Mouse (Mus musculus) embryonic facial prominence, embryonic 13.5 days (tissue): ENCODE data around the gene Col4a1. TPM values are rescaled to one million over a fixed set of nuclear protein-coding genes. Genes with fewer than 3 reads are reported as not detected.
A peak's percentile ranks its signal among the peaks of the same experiment; 100 is the strongest.

Source experiments
- ATAC-seq: fragments of 200-750 bp; cut with Nextera tagmentation; 2 replicates; pipeline ENCODE4 v1.8.0; 2017; ENCODE audit warnings: low read depth; ENCODE audit not compliant: insufficient number of reproducible peaks, insufficient read depth, low FRiP score, low TSS enrichment
- H3K27ac ChIP-seq: fragments of 300-500 bp; sonication (generic); 2 replicates; pipeline ENCODE4 v1.5.1; 2015; ENCODE audit warnings: moderate library complexity, mild to moderate bottlenecking, inconsistent platforms
- H3K27me3 ChIP-seq: fragments of 300-500 bp; sonication (generic); 2 replicates; pipeline ENCODE4 v1.6.1; 2015; ENCODE audit warnings: mild to moderate bottlenecking, inconsistent platforms
- H3K36me3 ChIP-seq: fragments of 300-500 bp; sonication (generic); 2 replicates; pipeline ENCODE4 v1.6.1; 2015; ENCODE audit warnings: mild to moderate bottlenecking, inconsistent platforms
- H3K4me1 ChIP-seq: fragments of 300-500 bp; sonication (generic); 2 replicates; pipeline ENCODE4 v1.6.1; 2015; ENCODE audit warnings: inconsistent platforms
- H3K4me2 ChIP-seq: fragments of 300-500 bp; sonication (generic); 2 replicates; pipeline ENCODE4 v1.6.1; 2015; ENCODE audit warnings: moderate library complexity, mild to moderate bottlenecking, inconsistent platforms
- H3K4me3 ChIP-seq: fragments of 300-500 bp; sonication (generic); 2 replicates; pipeline ENCODE4 v1.5.1; 2015; ENCODE audit warnings: mild to moderate bottlenecking, inconsistent platforms
- H3K9ac ChIP-seq: fragments of 300-500 bp; sonication (generic); 2 replicates; pipeline ENCODE4 v1.6.1; 2015; ENCODE audit warnings: mild to moderate bottlenecking, inconsistent platforms
- H3K9me3 ChIP-seq: fragments of 300-500 bp; sonication (generic); 2 replicates; pipeline ENCODE4 v1.6.1; 2016; ENCODE audit warnings: inconsistent platforms
- WGBS: fragments of 180-500 bp; shearing (Covaris S2); methylation state at CpG from one replicate; pipeline ENCODE4 v1.1.7; 2015; ENCODE audit warnings: mixed read lengths; 5-methylcytosine and 5-hydroxymethylcytosine counted together
- polyA plus RNA-seq: library from polyadenylated mRNA; unstranded; fragments of >200 nt; fragmentation: Nextera tagmentation; extraction: Ambion mirVana; gene quantifications from 2 replicates; pipeline ENCODE4 v1.2.1, GENCODE M21; 2015

The Col4a1 gene
- polyA plus RNA-seq, 1 experiment from 2014 or later, result 121 TPM

GRCm38 (mm10) chr8:11279296-11279826 lies 33.3 kb downstream of the Col4a1 start:
- H3K4me3 ChIP-seq, result no peak overlapping the region
- ATAC-seq, result no peak
- peak overlapping the region; percentile 26; the same call in 1 of the 2 replicates for H3K4me2 ChIP-seq
- H3K27me3 ChIP-seq, result no peaks in the 10 kb centered on the region
- H3K9me3 ChIP-seq, result no peaks in the 10 kb centered on the region
- H3K4me1 ChIP-seq, result peaks cover 68% of the 10 kb centered on the region
- H3K9ac ChIP-seq, result no peak overlapping the region
- H3K36me3 ChIP-seq, result peaks cover 5% of the 10 kb centered on the region; the same call in 1 of the 2 replicates
- WGBS, result 41% methylated on average over 20 of the region's 20 CpGs
- no peak overlapping the region for H3K27ac ChIP-seq

DNA sequence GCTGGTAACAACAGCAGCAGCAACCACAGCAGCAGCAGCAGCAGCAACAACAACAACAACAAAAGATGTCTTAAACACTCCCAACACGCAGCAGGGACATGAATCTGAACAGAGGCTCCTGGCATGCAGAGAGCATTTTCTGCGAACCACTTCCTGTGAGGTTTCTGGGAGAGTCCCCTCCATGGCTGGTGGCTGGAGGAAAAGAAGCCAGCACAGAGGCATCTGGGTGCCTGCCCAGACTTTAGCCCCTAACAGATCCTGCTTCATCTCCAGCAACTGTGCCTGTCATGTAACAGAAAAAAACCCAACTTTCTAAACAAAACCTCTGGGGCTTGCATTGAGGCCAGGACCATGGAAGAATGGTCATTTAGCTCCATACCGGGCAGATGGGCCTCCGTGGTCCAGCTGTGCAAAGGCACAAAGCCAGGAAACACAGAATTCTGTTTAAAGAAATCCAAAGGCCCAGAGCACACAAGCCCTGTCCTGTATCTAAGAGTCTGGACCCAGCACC lies 34.5 kb downstream of the Col4a1 start:
- Histone ChIP-seq H3K9ac (no peak overlapping the region), H3K27me3 (no peaks in the 10 kb centered on the region), H3K9me3 (no peaks in the 10 kb centered on the region), H3K4me2 (no peak overlapping the region), H3K36me3 (peaks cover 5% of the 10 kb centered on the region; the same call in 1 of the 2 replicates), H3K27ac (peak overlapping the region; percentile 68), H3K4me1 (peaks cover 62% of the 10 kb centered on the region), H3K4me3 (no peak overlapping the region)
- 60% methylated on average over 4 of the region's 4 CpGs for WGBS
- ATAC-seq, result no peak

DNA sequence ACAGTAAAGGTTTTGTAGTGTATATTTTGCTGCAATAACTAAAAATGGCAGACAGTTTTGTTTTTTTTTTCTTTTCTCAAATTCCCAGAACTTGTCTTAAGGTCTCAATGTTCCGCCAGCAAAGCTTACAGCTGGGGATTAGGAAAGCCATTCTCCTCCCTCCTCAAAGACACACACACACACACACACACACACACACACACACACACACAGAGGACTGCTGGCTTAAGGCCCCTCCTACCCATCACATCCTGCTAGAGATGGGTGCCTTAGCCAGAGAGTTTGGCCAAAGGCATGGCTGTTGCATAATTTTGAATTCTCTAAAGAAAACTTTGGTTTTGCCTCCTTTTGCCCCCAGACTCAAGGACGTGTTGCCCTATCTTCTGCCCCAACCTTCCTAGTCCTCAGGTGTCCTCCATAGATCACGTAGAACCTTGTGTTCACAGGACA lies 35.0 kb downstream of the Col4a1 start:
- no peak for ATAC-seq
- Histone ChIP-seq H3K27ac (peak overlapping the region; percentile 68; the same call in 1 of the 2 replicates), H3K27me3 (no peaks in the 10 kb centered on the region), H3K9ac (no peak overlapping the region), H3K9me3 (no peaks in the 10 kb centered on the region), H3K4me3 (no peak overlapping the region), H3K4me2 (no peak overlapping the region), H3K4me1 (peaks cover 61% of the 10 kb centered on the region), H3K36me3 (peaks cover 5% of the 10 kb centered on the region; the same call in 1 of the 2 replicates)
- WGBS, result 74% methylated on average over 3 of the region's 3 CpGs

DNA sequence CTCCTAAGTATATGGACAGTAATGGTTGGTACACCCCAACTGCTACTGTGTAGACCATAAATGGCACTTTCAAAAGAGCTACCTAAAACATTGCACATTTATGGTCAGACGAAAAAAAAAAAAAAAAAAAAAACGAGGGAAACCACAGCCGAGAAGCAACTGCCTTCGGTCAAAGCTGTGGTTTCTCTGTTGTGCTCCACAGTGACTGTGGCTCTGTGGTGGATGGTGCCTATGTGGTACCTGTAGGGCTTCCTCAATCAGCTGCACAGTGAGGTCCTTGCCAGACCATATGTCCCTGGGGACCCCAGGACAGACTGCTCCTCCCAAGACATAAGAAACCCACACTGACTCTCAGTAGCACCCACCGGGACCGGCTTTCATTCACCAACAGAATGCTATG lies 36.3 kb downstream of the Col4a1 start:
- no peak overlapping the region for H3K4me3 ChIP-seq
- peaks cover 58% of the 10 kb centered on the region for H3K4me1 ChIP-seq
- no peaks in the 10 kb centered on the region for H3K36me3 ChIP-seq
- H3K27me3 ChIP-seq, result no peaks in the 10 kb centered on the region
- WGBS, result 61% methylated on average over 6 of the region's 6 CpGs
- H3K9me3 ChIP-seq, result no peaks in the 10 kb centered on the region
- H3K9ac ChIP-seq, result no peak overlapping the region
- no peak overlapping the region for H3K27ac ChIP-seq
- ATAC-seq, result no peak
- no peak overlapping the region for H3K4me2 ChIP-seq

DNA sequence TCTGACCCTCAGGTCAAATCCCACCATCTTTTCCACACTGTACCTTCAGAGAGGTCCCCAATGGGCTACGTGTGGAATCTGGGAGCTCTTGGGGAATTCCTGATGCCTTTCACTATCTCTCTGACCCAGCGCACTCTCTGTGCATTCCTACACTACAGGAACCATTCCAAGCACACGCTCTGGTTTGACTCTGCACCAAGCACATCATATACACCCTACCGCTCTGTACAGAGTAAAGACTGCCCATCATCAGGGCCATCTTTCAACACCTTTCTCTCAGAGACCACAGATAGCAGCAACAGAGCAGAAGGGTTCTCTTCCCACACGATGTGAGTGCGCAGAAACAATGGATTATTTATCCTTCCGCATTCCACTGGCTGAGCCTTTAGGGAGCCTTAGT lies 38.2 kb downstream of the Col4a1 start:
- H3K9ac ChIP-seq, result no peak overlapping the region
- no peaks in the 10 kb centered on the region for H3K9me3 ChIP-seq
- H3K27me3 ChIP-seq, result no peaks in the 10 kb centered on the region
- WGBS, result 85% methylated on average over 7 of the region's 7 CpGs
- H3K4me3 ChIP-seq, result no peak overlapping the region
- no peak for ATAC-seq
- H3K27ac ChIP-seq, result no peak overlapping the region
- H3K4me2 ChIP-seq, result no peak overlapping the region
- peaks cover 64% of the 10 kb centered on the region for H3K4me1 ChIP-seq
- no peaks in the 10 kb centered on the region for H3K36me3 ChIP-seq

DNA sequence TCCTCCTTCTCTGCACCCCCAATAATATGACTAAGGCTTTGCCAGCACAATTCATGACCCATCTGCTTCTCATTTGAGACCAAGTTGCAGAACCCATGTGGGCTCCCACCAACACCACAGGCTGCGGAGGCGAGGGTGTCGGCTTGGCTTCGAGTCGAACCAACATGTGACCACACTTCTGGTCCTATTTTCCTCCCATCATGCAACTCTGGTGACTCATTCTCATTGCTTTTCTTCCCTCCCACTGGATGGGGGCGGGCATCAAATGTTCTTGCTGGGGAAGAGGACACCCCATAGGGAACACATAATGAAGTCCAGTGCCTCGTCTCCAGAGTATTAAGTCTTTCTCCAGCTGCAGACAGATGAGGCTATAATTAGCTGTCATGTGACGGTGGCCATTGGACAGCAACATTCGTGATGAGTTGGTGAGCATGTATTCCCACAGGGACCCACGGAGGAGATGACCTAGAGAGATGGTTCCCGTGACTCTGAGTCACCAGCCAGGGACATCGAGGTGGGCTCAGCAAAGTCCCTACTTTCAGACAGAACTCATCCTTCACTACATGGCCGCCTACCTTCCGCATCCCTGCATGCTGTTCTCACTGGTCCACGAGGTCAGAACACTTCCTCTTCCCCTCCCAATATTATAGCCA lies 39.0 kb downstream of the Col4a1 start:
- Histone ChIP-seq H3K4me1 (peaks cover 64% of the 10 kb centered on the region), H3K27ac (no peak overlapping the region), H3K36me3 (no peaks in the 10 kb centered on the region), H3K4me3 (no peak overlapping the region), H3K9me3 (no peaks in the 10 kb centered on the region), H3K27me3 (no peaks in the 10 kb centered on the region), H3K4me2 (no peak overlapping the region), H3K9ac (no peak overlapping the region)
- 78% methylated on average over 15 of the region's 15 CpGs for WGBS
- ATAC-seq, result no peak

DNA sequence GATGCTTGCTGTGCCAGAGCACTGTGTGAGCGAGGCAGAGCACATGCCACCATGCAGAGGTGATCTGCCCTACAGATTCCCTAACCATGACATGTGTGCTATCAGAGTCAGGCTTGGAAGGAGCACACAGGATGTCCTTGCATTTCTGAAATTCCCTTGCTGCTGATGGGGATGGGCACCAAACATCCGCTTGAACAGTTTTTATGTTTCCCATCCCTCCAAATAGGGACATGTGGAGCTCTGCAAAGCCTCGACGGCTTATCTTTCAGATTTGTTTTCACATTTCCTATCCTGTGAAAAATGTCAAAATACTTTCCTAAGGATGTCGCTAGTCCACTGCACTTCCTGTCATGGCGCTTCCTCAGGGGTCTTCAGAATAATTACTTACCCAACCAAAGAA lies 40.4 kb downstream of the Col4a1 start:
- ATAC-seq, result no peak
- Histone ChIP-seq H3K9ac (no peak overlapping the region), H3K27ac (no peak overlapping the region), H3K9me3 (no peaks in the 10 kb centered on the region), H3K36me3 (no peaks in the 10 kb centered on the region), H3K4me3 (no peak overlapping the region), H3K4me2 (no peak overlapping the region), H3K27me3 (no peaks in the 10 kb centered on the region), H3K4me1 (peaks cover 55% of the 10 kb centered on the region)
- 85% methylated on average over 6 of the region's 6 CpGs for WGBS

GRCm38 (mm10) chr8:11270826-11271225 lies 41.8 kb downstream of the Col4a1 start:
- H3K27me3 ChIP-seq, result no peaks in the 10 kb centered on the region
- 58% methylated on average over 6 of the region's 6 CpGs for WGBS
- no peak overlapping the region for H3K27ac ChIP-seq
- H3K36me3 ChIP-seq, result 0 out of 2 replicates have a peak, but pooled peaks cover 7% of the 10 kb centered on the region
- H3K9me3 ChIP-seq, result no peaks in the 10 kb centered on the region
- H3K9ac ChIP-seq, result no peak overlapping the region
- H3K4me1 ChIP-seq, result peaks cover 46% of the 10 kb centered on the region
- H3K4me2 ChIP-seq, result no peak overlapping the region
- H3K4me3 ChIP-seq, result no peak overlapping the region
- no peak for ATAC-seq

- H3K27ac ChIP-seq, result no peak overlapping the region
- H3K4me3 ChIP-seq, result no peak overlapping the region
- H3K4me1 ChIP-seq, result peaks cover 50% of the 10 kb centered on the region
- H3K36me3 ChIP-seq, result 0 out of 2 replicates have a peak, but pooled peaks cover 12% of the 10 kb centered on the region
- H3K27me3 ChIP-seq, result no peaks in the 10 kb centered on the region
- H3K9ac ChIP-seq, result no peak overlapping the region
- no peaks in the 10 kb centered on the region for H3K9me3 ChIP-seq
- no peak for ATAC-seq
- no peak overlapping the region for H3K4me2 ChIP-seq
- WGBS, result 47% methylated on average over 6 of the region's 6 CpGs
Measured at GRCm38 (mm10) chr8:11268753-11269152, 43.9 kb downstream of the Col4a1 start.

DNA sequence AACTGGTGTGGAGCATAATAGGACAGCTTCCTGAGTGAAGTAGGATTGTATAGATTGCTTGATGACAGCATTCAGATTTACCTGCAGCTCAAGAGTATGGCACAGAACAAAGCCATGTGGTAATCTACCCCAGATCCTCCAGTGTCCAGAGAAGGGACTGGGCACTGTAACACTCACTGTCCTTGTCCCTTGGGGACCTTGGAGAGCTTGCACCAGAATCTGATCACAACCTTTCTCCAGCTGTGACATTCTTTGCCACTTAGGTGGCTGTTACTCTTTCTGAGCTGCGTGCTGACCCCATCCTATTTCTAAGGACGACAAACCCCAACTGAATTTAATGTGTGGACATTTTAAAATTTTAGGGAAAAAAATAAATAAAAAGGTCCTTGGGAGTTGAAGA lies 46.2 kb downstream of the Col4a1 start:
- no peak for ATAC-seq
- H3K27me3 ChIP-seq, result no peaks in the 10 kb centered on the region
- 92% methylated on average over 2 of the region's 2 CpGs for WGBS

DNA sequence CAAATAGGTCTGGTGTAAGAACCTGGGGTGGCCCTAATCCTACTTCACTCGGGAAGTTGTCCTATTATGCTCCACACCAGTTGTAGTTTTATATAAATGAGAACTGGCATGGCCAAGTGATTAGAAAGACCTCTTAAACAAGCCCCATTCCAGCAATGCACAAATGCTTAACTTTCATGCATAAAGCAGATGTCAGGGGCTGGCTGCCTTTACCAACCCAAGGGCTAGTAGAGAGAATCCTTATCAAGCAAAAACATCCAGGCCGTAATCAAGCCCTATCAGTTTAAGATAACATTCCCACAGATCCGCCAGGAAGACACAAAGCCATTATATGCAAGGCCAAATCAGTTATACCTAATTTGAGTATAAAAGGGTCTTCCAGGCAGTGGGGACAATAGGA lies 46.7 kb downstream of the Col4a1 start:
- WGBS, result 78% methylated on average over 3 of the region's 3 CpGs
- H3K4me1 ChIP-seq, result peaks cover 51% of the 10 kb centered on the region
- no peak overlapping the region for H3K27ac ChIP-seq

More for the DNA sequence above, 46.2 kb downstream of the Col4a1 start:
- Histone ChIP-seq H3K9me3 (no peaks in the 10 kb centered on the region), H3K4me1 (peaks cover 54% of the 10 kb centered on the region), H3K36me3 (0 out of 2 replicates have a peak, but pooled peaks cover 12% of the 10 kb centered on the region), H3K4me3 (no peak overlapping the region), H3K9ac (no peak overlapping the region), H3K27ac (no peak overlapping the region), H3K4me2 (no peak overlapping the region)

GRCm38 (mm10) chr8:11263848-11264247 lies 48.8 kb downstream of the Col4a1 start:
- H3K36me3 ChIP-seq, result 0 out of 2 replicates have a peak, but pooled peaks cover 12% of the 10 kb centered on the region
- H3K4me2 ChIP-seq, result no peak overlapping the region
- no peak overlapping the region for H3K4me3 ChIP-seq
- H3K9ac ChIP-seq, result no peak overlapping the region
- H3K9me3 ChIP-seq, result no peaks in the 10 kb centered on the region
- H3K27ac ChIP-seq, result no peak overlapping the region; the same call in 1 of the 2 replicates
- no peak for ATAC-seq
- 42% methylated on average over 6 of the region's 6 CpGs for WGBS
- H3K27me3 ChIP-seq, result no peaks in the 10 kb centered on the region
- H3K4me1 ChIP-seq, result peaks cover 56% of the 10 kb centered on the region

More for the DNA sequence above, 46.7 kb downstream of the Col4a1 start:
- Histone ChIP-seq H3K9me3 (no peaks in the 10 kb centered on the region), H3K4me3 (no peak overlapping the region), H3K4me2 (no peak overlapping the region), H3K27me3 (no peaks in the 10 kb centered on the region), H3K36me3 (0 out of 2 replicates have a peak, but pooled peaks cover 12% of the 10 kb centered on the region), H3K9ac (no peak overlapping the region)
- no peak for ATAC-seq
